Mouse (Mus musculus) spleen, adult 2 months (tissue): ENCODE data around the gene Marc1. TPM values are rescaled to one million over a fixed set of nuclear protein-coding genes. Genes with fewer than 3 reads are reported as not detected.
A peak's percentile ranks its signal among the peaks of the same experiment; 100 is the strongest.

Experiments
- DNase-seq, 2 experiments: peaks; one replicate each; pipeline versions ENCODE4 v3.0.0 to v3.0.0-alpha.2; 2012 to 2021; ENCODE audit warnings: low spot score in 2 of 2, low read depth in 1 of 2
- H3K27ac ChIP-seq: fragments of 200-500 bp; 2 replicates; pipeline ENCODE4 v1.5.1; 2012; ENCODE audit warnings: low read length, inconsistent platforms; ENCODE audit not compliant: insufficient read depth
- H3K27me3 ChIP-seq: fragments of 200-500 bp; 2 replicates; pipeline ENCODE4 v1.6.1; 2012; ENCODE audit warnings: mild to moderate bottlenecking, moderate library complexity, low read length, inconsistent platforms; ENCODE audit not compliant: control insufficient read depth, insufficient read depth
- H3K36me3 ChIP-seq: fragments of 200-500 bp; 2 replicates; pipeline ENCODE4 v1.6.1; 2012; ENCODE audit warnings: mild to moderate bottlenecking, low read length, inconsistent platforms; ENCODE audit not compliant: control insufficient read depth, insufficient read depth
- H3K4me1 ChIP-seq: fragments of 200-500 bp; 2 replicates; pipeline ENCODE4 v1.6.1; 2011; ENCODE audit warnings: inconsistent platforms; ENCODE audit not compliant: control insufficient read depth, insufficient read depth, insufficient read length
- H3K4me3 ChIP-seq: fragments of 200-500 bp; 2 replicates; pipeline ENCODE4 v1.5.1; 2011; ENCODE audit warnings: mild to moderate bottlenecking, inconsistent platforms; ENCODE audit not compliant: insufficient read depth, insufficient read length; ENCODE audit errors: extremely low read depth
- CTCF ChIP-seq: fragments of 200-500 bp; IDR thresholded peaks from 2 replicates; pipeline ENCODE4 v1.5.1; 2011; ENCODE audit warnings: mild to moderate bottlenecking, inconsistent platforms; ENCODE audit not compliant: insufficient read depth, insufficient read length, insufficient replicate concordance; ENCODE audit errors: extremely low read depth
- POLR2A ChIP-seq: fragments of 200-500 bp; IDR thresholded peaks from 2 replicates; pipeline ENCODE4 v1.6.1; 2011; ENCODE audit warnings: low read depth, low read length, inconsistent platforms
- WGBS: fragments of 180-500 bp; shearing (Covaris S2); methylation state at CpG from one replicate; pipeline ENCODE4 v1.1.7; 2018; 5-methylcytosine and 5-hydroxymethylcytosine counted together
- polyA plus RNA-seq: library from polyadenylated mRNA; depleted of rRNA; stranded (reverse); fragments of >200 nt; gene quantifications from 2 replicates; pipeline ENCODE4 v1.2.3, GENCODE M21; 2012

Marc1 gene
- polyA plus RNA-seq, 1 experiment = 0.07 TPM

DNA sequence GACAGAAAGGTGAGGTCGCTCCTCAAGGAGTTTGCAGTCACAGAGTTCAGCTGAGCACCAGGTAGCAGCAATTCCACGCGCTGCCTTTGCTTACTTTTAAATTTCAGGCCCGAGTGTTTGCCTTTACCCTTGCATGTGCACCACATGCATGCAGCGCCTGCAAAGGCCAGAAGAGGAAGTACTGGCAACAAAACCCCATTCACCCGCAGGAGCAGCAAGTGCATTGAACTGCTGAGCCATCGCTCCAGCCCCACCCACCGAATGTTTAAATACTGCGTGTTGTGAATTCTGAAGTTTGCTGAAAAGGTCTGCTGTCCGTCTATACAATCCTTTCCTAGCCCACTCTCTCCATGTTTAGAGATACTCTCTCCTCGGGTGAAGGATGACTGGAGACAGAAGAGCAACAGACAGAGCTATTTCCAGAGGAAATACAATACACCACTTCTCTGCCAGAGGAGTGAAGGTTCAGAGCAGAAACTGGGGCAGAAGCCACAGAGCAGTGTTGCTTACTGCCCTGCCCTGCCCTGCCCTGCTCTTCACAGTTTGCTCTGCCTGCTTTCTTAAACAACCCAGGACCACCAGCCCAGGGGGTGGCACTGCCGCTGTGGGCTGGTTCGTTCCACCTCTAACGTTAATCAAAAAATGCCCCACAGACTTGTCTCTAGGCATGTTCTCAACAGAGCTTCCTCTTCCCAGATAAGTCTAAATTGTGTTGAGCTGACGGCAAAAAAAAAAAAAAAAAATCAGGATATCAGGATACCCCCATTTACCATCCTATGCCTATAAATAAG, 3.3 kb downstream of the Marc1 start:
- Histone ChIP-seq H3K36me3 (0 out of 2 replicates have a peak, but pooled peaks cover 3% of the 10 kb centered on the region), H3K4me1 (no peaks in the 10 kb centered on the region; the same call in 1 of the 2 replicates), H3K4me3 (no peak overlapping the region), H3K27me3 (no peaks in the 10 kb centered on the region), H3K27ac (peak overlapping the region; percentile 28; the same call in 1 of the 2 replicates)
- DNase-seq = peak in 1 of 2 experiments; percentile 28
- TF ChIP-seq POLR2A (no peak), CTCF (no peak)
- 26% methylated on average over 15 of the region's 15 CpGs for WGBS

GRCm38 (mm10) chr1:184807123-184807522, 4.0 kb downstream of the Marc1 start:
- no peaks in the 10 kb centered on the region for H3K27me3 ChIP-seq
- 84% methylated on average over 7 of the region's 7 CpGs for WGBS
- H3K4me1 ChIP-seq = no peaks in the 10 kb centered on the region; the same call in 1 of the 2 replicates
- TF ChIP-seq CTCF = no peak
- TF ChIP-seq POLR2A = no peak
- H3K27ac ChIP-seq = no peak overlapping the region
- H3K36me3 ChIP-seq = 0 out of 2 replicates have a peak, but pooled peaks cover 3% of the 10 kb centered on the region
- H3K4me3 ChIP-seq = no peak overlapping the region
- no peak for DNase-seq

DNA sequence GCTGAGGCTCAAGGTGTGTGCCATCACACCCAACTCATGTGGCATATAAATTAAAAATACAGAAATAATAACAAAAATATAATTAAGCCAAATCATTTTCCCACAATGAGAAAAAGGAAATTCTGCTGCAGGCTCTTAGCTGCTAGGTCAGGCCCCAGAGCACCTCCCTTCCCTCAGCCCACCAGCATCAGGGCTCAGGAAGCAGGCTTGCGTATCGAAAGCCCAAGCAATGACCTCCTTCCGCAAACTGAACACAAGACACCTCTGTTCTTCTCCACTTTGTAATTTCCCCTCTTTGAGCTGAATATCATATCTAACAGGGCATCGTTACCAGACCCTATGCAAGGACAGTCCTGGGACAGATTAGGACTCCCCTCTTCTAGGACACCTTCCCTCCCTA, 5.4 kb downstream of the Marc1 start:
- no peak for DNase-seq
- H3K4me3 ChIP-seq = no peak overlapping the region
- H3K27me3 ChIP-seq = no peaks in the 10 kb centered on the region
- H3K36me3 ChIP-seq = no peaks in the 10 kb centered on the region
- 78% methylated on average over 4 of the region's 4 CpGs for WGBS
- TF ChIP-seq CTCF (no peak), POLR2A (no peak)
- H3K4me1 ChIP-seq = no peaks in the 10 kb centered on the region; the same call in 1 of the 2 replicates
- H3K27ac ChIP-seq = no peak overlapping the region

DNA sequence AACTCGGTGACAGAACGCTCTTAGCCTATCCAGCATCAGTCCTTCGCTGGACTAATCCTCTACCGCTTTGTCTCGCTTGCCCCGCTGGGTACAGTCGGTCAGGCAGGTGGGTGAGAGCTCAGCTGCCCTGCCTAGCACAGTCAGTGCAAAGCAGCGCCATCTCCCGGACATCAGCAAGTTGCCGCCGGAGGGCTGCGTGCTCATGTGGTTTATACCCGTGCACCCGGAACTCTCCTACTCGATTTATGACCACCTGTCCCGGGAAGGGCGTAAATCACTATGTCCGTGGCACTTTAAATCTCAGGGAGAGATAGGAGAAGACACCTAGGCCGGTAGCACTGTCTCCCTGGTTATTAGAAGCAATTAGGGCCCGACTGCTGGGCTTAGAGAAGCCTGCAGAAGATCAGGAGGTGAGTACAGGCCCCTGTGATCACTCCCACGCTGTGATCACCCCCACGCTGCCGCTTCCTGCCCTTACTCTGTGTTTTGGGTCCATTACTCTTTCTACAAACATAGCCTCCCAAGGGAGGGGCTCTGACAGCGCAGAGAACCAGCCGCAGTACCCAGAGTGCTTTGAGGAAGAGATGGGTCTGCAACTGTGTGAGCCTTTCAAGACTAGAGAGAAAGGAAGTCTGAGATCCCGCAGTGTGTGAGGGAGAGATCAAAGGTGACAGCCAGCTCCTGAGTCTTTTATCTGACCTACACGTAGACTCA, 17.8 kb downstream of the Marc1 start:
- WGBS = 7% methylated on average over 27 of the region's 27 CpGs
- H3K27me3 ChIP-seq = no peaks in the 10 kb centered on the region
- H3K36me3 ChIP-seq = no peaks in the 10 kb centered on the region
- peak overlapping the region; percentile 78 for H3K27ac ChIP-seq
- peak overlapping the region; percentile 10; the same call in 1 of the 2 replicates for H3K4me3 ChIP-seq
- peak; percentile 70 to 86 for DNase-seq
- no peaks in the 10 kb centered on the region for H3K4me1 ChIP-seq
- TF ChIP-seq CTCF = peak; percentile 84
- TF ChIP-seq POLR2A = no peak

- peak; percentile 39 to 46 for DNase-seq
- TF ChIP-seq POLR2A (no peak), CTCF (peak; percentile 27; the same call in 1 of the 2 replicates)
These were observed 20.0 kb downstream of the Marc1 start for GRCm38 (mm10) chr1:184791109-184791508.

GRCm38 (mm10) chr1:184786376-184787151, 24.5 kb downstream of the Marc1 start:
- no peak for TF ChIP-seq POLR2A
- TF ChIP-seq CTCF = no peak
- H3K4me1 ChIP-seq = no peaks in the 10 kb centered on the region
- H3K4me3 ChIP-seq = no peak overlapping the region
- WGBS = 62% methylated on average over 13 of the region's 13 CpGs
- no peaks in the 10 kb centered on the region for H3K27me3 ChIP-seq
- DNase-seq = no peak
- H3K27ac ChIP-seq = no peak overlapping the region
- no peaks in the 10 kb centered on the region for H3K36me3 ChIP-seq

More at GRCm38 (mm10) chr1:184791109-184791508, 20.0 kb downstream of the Marc1 start:
- no peaks in the 10 kb centered on the region for H3K27me3 ChIP-seq
- no peaks in the 10 kb centered on the region for H3K36me3 ChIP-seq
- no peak overlapping the region for H3K27ac ChIP-seq
- H3K4me3 ChIP-seq = no peak overlapping the region
- 18% methylated on average over 2 of the region's 2 CpGs for WGBS
- no peaks in the 10 kb centered on the region for H3K4me1 ChIP-seq
